Mouse (Mus musculus): ENCODE measurements around the gene Olfr384.
"Not testable (repeated sequence)": the region's sequence is repeated elsewhere in the genome, so short reads cannot be mapped to it uniquely, and the experiment has no call there.

The Olfr384 gene

DNA sequence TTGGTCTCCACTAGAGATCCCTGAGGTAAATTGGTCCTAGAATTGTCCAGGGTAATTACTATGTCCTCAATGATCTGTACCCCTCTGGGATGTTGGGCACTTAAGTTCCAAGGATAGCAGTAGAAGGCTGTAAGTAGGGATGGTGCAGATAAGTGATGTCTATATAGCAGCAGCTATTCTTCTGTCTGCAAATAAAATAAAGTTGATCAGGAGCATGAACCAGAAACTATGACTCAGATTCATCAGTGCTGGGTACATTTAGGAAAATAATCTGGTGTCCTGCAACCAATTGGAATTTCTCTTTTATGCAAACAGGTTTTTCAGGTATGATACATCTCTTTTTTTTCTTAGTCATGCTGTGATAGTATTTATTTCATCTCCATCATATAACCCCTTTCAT lies at the start of gene Olfr384:
Gene Olfr384 (plus strand): TSS at position 301 of the 400 bp plus-strand sequence.
- no peak for DNase-seq

DNA sequence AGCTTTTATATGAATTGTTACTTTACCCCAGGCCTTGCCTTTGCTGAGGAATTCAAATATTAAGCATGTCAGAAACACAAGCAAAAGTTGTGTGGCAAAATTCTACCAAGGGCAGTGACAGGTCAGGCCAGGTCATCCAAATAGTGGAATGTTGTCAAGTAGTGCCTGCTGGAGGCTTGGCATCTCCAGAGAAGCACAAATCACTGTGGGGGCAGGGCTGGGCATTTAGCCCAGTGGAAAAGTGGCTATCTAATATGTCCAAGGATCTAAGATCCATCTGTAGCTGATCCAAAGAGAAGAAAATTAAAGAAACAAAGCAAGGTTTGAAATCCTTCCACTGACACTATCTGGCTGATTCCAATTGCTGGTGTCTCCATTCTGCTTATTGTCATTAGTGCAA lies 18.5 kb upstream of the Olfr384 start:
- DNase-seq = peak; percentile 66 to 73

DNA sequence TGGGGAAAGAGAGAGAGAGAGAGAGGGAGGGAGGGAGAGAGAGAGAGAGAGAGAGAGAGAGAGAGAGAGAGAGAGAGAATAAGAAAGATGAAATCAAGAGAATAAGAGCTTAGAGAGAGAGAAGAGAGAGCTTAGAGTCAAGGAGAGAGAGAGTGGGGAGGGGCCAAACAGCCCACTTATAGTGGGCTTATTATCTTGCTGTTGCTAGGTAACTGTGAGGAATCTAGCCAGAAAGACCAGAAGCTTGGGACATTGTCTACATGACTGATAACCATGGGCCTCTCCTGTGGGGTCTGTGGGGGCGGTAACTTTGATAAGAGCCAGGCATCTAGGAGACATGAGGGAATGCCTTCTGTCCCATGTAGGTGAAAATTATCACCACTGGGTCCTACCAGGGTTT lies 15.2 kb upstream of the Olfr384 start:
- not testable (repeated sequence) for DNase-seq

DNA sequence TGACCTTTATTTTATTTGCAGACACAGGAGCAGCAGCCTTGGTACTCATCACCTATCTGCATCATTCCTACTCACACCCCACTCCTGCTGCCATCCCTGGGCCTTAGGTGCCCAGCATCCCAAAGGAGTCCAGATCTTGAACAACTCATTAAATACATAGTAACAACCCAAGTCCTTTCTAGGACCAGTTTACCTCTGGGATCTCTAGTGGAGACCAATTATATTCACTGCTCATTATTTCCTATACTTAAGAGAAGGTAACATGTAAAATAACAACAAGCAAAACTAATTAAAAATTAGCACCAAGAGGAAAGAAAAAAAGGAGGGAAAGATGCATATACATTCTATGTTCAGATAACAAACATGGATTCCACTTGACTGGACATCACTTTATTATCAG lies 5.5 kb upstream of the Olfr384 start, which contains the start of gene Olfr385:
Gene Olfr385 (minus strand): TSS at position 101 of the 400 bp plus-strand sequence.
- DNase-seq = no peak
